Mouse (Mus musculus): Measurements from ENCODE around the gene Itpr2. TPM values are rescaled to one million over a fixed set of nuclear protein-coding genes. Genes with fewer than 3 reads are reported as not detected.

The Itpr2 gene
- polyA plus RNA-seq, 1 experiment: 22.5 TPM

- TF ChIP-seq POLR2A (IDR thresholded peaks at IDR 0.05; ENCODE audit: borderline replicate concordance, control insufficient read depth, low read depth, low read length) (no peak), CTCF (IDR thresholded peaks at IDR 0.05; ENCODE audit: control insufficient read depth, insufficient read depth, low read length) (no peak)
- H3K4me1 ChIP-seq (ENCODE audit: control insufficient read depth, insufficient read depth, low read length): peaks cover 3% of the 10 kb centered on the region; the same call in 1 of the 2 replicates
- H3K4me3 ChIP-seq (replicated peaks; ENCODE audit: control insufficient read depth, low read depth, low read length): no peak overlapping the region
- WGBS: 15% methylated on average over 4 of the region's 4 CpGs
- H3K27ac ChIP-seq (ENCODE audit: control insufficient read depth, insufficient read depth, low read depth, low read length, poor library complexity): no peak overlapping the region
These were observed 388.9 kb downstream of the Itpr2 start for GRCm38 (mm10) chr6:146113085-146113484.

GRCm38 (mm10) chr6:146112211-146112610 is 389.8 kb downstream of the Itpr2 start:
- Histone ChIP-seq H3K27ac (ENCODE audit: control insufficient read depth, insufficient read depth, low read depth, low read length, poor library complexity) (no peak overlapping the region), H3K4me1 (ENCODE audit: control insufficient read depth, insufficient read depth, low read length) (peaks cover 3% of the 10 kb centered on the region; the same call in 1 of the 2 replicates), H3K4me3 (replicated peaks; ENCODE audit: control insufficient read depth, low read depth, low read length) (no peak overlapping the region)
- 78% methylated on average over 7 of the region's 7 CpGs for WGBS
- TF ChIP-seq POLR2A (IDR thresholded peaks at IDR 0.05; ENCODE audit: borderline replicate concordance, control insufficient read depth, low read depth, low read length) (no peak), CTCF (IDR thresholded peaks at IDR 0.05; ENCODE audit: control insufficient read depth, insufficient read depth, low read length) (no peak)

- WGBS: 53% methylated on average over 6 of the region's 6 CpGs
- H3K27ac ChIP-seq (ENCODE audit: control insufficient read depth, insufficient read depth, low read depth, low read length, poor library complexity): no peak overlapping the region
- TF ChIP-seq POLR2A (IDR thresholded peaks at IDR 0.05; ENCODE audit: borderline replicate concordance, control insufficient read depth, low read depth, low read length) (no peak), CTCF (IDR thresholded peaks at IDR 0.05; ENCODE audit: control insufficient read depth, insufficient read depth, low read length) (no peak)
- no peak overlapping the region for H3K4me3 ChIP-seq (replicated peaks; ENCODE audit: control insufficient read depth, low read depth, low read length)
- H3K4me1 ChIP-seq (ENCODE audit: control insufficient read depth, insufficient read depth, low read length): peaks cover 3% of the 10 kb centered on the region; the same call in 1 of the 2 replicates
These were observed 390.2 kb downstream of the Itpr2 start for GRCm38 (mm10) chr6:146111781-146112180.

GRCm38 (mm10) chr6:146110832-146111741 is 390.9 kb downstream of the Itpr2 start:
- H3K4me3 ChIP-seq (replicated peaks; ENCODE audit: control insufficient read depth, low read depth, low read length): no peak overlapping the region
- 67% methylated on average over 21 of the region's 21 CpGs for WGBS
- TF ChIP-seq CTCF (IDR thresholded peaks at IDR 0.05; ENCODE audit: control insufficient read depth, insufficient read depth, low read length): no peak
- TF ChIP-seq POLR2A (IDR thresholded peaks at IDR 0.05; ENCODE audit: borderline replicate concordance, control insufficient read depth, low read depth, low read length): no peak
- no peak overlapping the region for H3K27ac ChIP-seq (ENCODE audit: control insufficient read depth, insufficient read depth, low read depth, low read length, poor library complexity)
- H3K4me1 ChIP-seq (ENCODE audit: control insufficient read depth, insufficient read depth, low read length): peaks cover 3% of the 10 kb centered on the region; the same call in 1 of the 2 replicates

- TF ChIP-seq POLR2A (IDR thresholded peaks at IDR 0.05; ENCODE audit: borderline replicate concordance, control insufficient read depth, low read depth, low read length): no peak
- TF ChIP-seq CTCF (IDR thresholded peaks at IDR 0.05; ENCODE audit: control insufficient read depth, insufficient read depth, low read length): no peak
- WGBS: 80% methylated on average over 4 of the region's 4 CpGs
- Histone ChIP-seq H3K4me3 (replicated peaks; ENCODE audit: control insufficient read depth, low read depth, low read length) (no peak overlapping the region), H3K4me1 (ENCODE audit: control insufficient read depth, insufficient read depth, low read length) (peaks cover 3% of the 10 kb centered on the region; the same call in 1 of the 2 replicates), H3K27ac (ENCODE audit: control insufficient read depth, insufficient read depth, low read depth, low read length, poor library complexity) (no peak overlapping the region)
These were observed 391.6 kb downstream of the Itpr2 start for GRCm38 (mm10) chr6:146110425-146110824.

GRCm38 (mm10) chr6:146108695-146109094 is 393.3 kb downstream of the Itpr2 start:
- Histone ChIP-seq H3K4me3 (replicated peaks; ENCODE audit: control insufficient read depth, low read depth, low read length) (no peak overlapping the region), H3K27ac (ENCODE audit: control insufficient read depth, insufficient read depth, low read depth, low read length, poor library complexity) (no peak overlapping the region), H3K4me1 (ENCODE audit: control insufficient read depth, insufficient read depth, low read length) (peaks cover 3% of the 10 kb centered on the region; the same call in 1 of the 2 replicates)
- TF ChIP-seq CTCF (IDR thresholded peaks at IDR 0.05; ENCODE audit: control insufficient read depth, insufficient read depth, low read length): no peak
- TF ChIP-seq POLR2A (IDR thresholded peaks at IDR 0.05; ENCODE audit: borderline replicate concordance, control insufficient read depth, low read depth, low read length): no peak
- WGBS: 86% methylated on average over 7 of the region's 7 CpGs

- Histone ChIP-seq H3K4me3 (replicated peaks; ENCODE audit: control insufficient read depth, low read depth, low read length) (no peak overlapping the region), H3K27ac (ENCODE audit: control insufficient read depth, insufficient read depth, low read depth, low read length, poor library complexity) (no peak overlapping the region), H3K4me1 (ENCODE audit: control insufficient read depth, insufficient read depth, low read length) (no peaks in the 10 kb centered on the region)
- WGBS: 23% methylated on average over 4 of the region's 4 CpGs
- TF ChIP-seq CTCF (IDR thresholded peaks at IDR 0.05; ENCODE audit: control insufficient read depth, insufficient read depth, low read length): no peak
- no peak for TF ChIP-seq POLR2A (IDR thresholded peaks at IDR 0.05; ENCODE audit: borderline replicate concordance, control insufficient read depth, low read depth, low read length)
These were observed 394.7 kb downstream of the Itpr2 start for GRCm38 (mm10) chr6:146107117-146107832.

All from bone marrow, adult 2 months (tissue).